Mouse (Mus musculus) cerebellum, adult 2 months (tissue): ENCODE data around the gene Slc16a14.

ENCODE experiments used
- CTCF ChIP-seq: fragments of 200-500 bp; IDR thresholded peaks from 2 replicates; pipeline ENCODE4 v1.5.1; 2011; ENCODE audit warnings: low read depth, mild to moderate bottlenecking, control low read depth, low read length, moderate library complexity, borderline replicate concordance; ENCODE audit not compliant: insufficient read depth
- POLR2A ChIP-seq: fragments of 200-500 bp; IDR thresholded peaks from 2 replicates; pipeline ENCODE4 v1.6.1; 2011; ENCODE audit warnings: low read length, control low read depth, borderline replicate concordance; ENCODE audit not compliant: insufficient read depth

- TF ChIP-seq CTCF (no peak), POLR2A (no peak)
Measured at GRCm38 (mm10) chr1:84881248-84882065, 53.5 kb downstream of the Slc16a14 start.
